Mouse (Mus musculus) G1E (cell line): ENCODE results near the gene Rps23. TPM values are rescaled to one million over a fixed set of nuclear protein-coding genes. Genes with fewer than 3 reads are reported as not detected.

Experiments
- ATAC-seq: 2 replicates; pipeline ENCODE4 v1.8.0; 2016; ENCODE audit warnings: mild to moderate bottlenecking; ENCODE audit not compliant: insufficient number of reproducible peaks, poor library complexity, low FRiP score, severe bottlenecking; ENCODE audit errors: extremely low read depth
- DNase-seq: peaks from one replicate; pipeline ENCODE4 v3.0.0; 2012; ENCODE audit warnings: low spot score
- H3K27me3 ChIP-seq: 2 replicates; pipeline ENCODE4 v1.6.1; 2012; ENCODE audit warnings: mild to moderate bottlenecking, low read length, inconsistent platforms; ENCODE audit not compliant: insufficient read depth
- H3K36me3 ChIP-seq: replicated peaks from 2 replicates; pipeline ENCODE3; 2012; ENCODE audit warnings: mild to moderate bottlenecking, inconsistent platforms
- H3K4me1 ChIP-seq: 2 replicates; pipeline ENCODE4 v1.6.1; 2012; ENCODE audit warnings: low read depth, low read length, inconsistent platforms, mixed read lengths; ENCODE audit not compliant: insufficient read depth
- H3K4me3 ChIP-seq: 2 replicates; pipeline ENCODE4 v1.5.1; 2012; ENCODE audit warnings: low read depth, mild to moderate bottlenecking, inconsistent platforms, low read length, moderate library complexity, mixed read lengths
- H3K9me3 ChIP-seq: replicated peaks from 2 replicates; pipeline ENCODE4 v1.6.1; 2012; ENCODE audit warnings: inconsistent platforms
- CTCF ChIP-seq: IDR thresholded peaks from 2 replicates; pipeline ENCODE4 v1.5.1; 2012; ENCODE audit warnings: low read depth, low read length, inconsistent platforms, mixed read lengths
- GATA1 ChIP-seq: IDR thresholded peaks from 2 replicates; pipeline ENCODE4 v1.6.1; 2012; ENCODE audit warnings: borderline replicate concordance, low read length, inconsistent platforms, mixed read lengths
- GATA2 ChIP-seq: IDR thresholded peaks from 2 replicates; pipeline ENCODE4 v1.6.1; 2012; ENCODE audit warnings: low read depth, low read length, inconsistent platforms, borderline replicate concordance
- POLR2AphosphoS5 ChIP-seq: IDR thresholded peaks from 2 replicates; pipeline ENCODE4 v1.6.1; 2012; ENCODE audit warnings: low read depth, low read length, inconsistent platforms; ENCODE audit not compliant: insufficient replicate concordance
- TAL1 ChIP-seq: conservative IDR thresholded peaks from 2 replicates; pipeline ENCODE4 v1.6.1; 2012; ENCODE audit warnings: low read depth, low read length, inconsistent platforms, mixed read lengths
- polyA plus RNA-seq: library from polyadenylated mRNA; stranded (reverse); fragments of >175 nt; gene quantifications from 2 replicates; pipeline ENCODE4 v1.2.3, GENCODE M21; 2012
- total RNA-seq, 2 experiments: library from RNA; stranded (forward) in 1 of 2; stranded (reverse) in 1 of 2; fragments of 200-1000 nt in 1 of 2; fragments of >200 nt in 1 of 2; fragmentation: Nextera tagmentation in 1 of 2; gene quantifications; 2 replicates each; pipeline ENCODE4 v1.2.3; 2014 to 2017

Rps23 gene
- total and polyA plus RNA-seq, 3 experiments = 1,212 to 1,781 (median 1,261) TPM

DNA sequence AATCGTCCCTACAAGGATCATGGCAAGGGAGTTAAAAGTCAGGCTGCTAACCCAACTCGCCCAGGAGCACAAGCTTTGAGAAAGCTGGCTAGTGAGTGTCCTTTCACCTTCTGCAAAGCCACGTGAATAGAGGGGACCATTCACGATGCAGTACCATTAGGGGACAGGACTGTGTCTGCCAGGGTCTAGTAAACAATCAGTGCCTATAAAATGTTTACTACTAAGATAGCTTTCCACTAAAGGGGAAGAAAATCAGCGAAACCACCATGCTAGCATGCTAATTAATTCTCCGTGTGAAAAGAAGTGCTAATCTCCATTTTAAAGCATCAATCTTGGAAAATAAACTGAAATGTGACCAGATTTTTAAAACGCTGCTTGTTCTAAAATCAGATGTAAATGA lies 50.7 kb downstream of the Rps23 start:
- peaks cover 12% of the 10 kb centered on the region for H3K4me1 ChIP-seq
- no peak for DNase-seq

More for the DNA sequence above, 50.7 kb downstream of the Rps23 start:
- no peaks in the 10 kb centered on the region for H3K36me3 ChIP-seq
- no peak overlapping the region for H3K4me3 ChIP-seq
- no peak for ATAC-seq
- no peak for TF ChIP-seq GATA2
- TF ChIP-seq CTCF = no peak
- TF ChIP-seq GATA1 = no peak
- TF ChIP-seq TAL1 = no peak
- TF ChIP-seq POLR2AphosphoS5 = no peak
- no peaks in the 10 kb centered on the region for H3K9me3 ChIP-seq
- H3K27me3 ChIP-seq = no peaks in the 10 kb centered on the region

Other genes starting within 250 kb of the Rps23 start
- not detected in 2 replicates for gene Atp6ap1l, start 17.6 kb upstream of the Rps23 start, total RNA-seq (2014; fragmentation: Nextera tagmentation)
- not detected in 2 replicates for gene Atp6ap1l, start 17.6 kb upstream of the Rps23 start, total RNA-seq (2017)
- not detected in 2 replicates for gene Atp6ap1l, start 17.6 kb upstream of the Rps23 start, polyA plus RNA-seq